Mouse (Mus musculus): ENCODE measurements around the gene Iqcg.

DNA sequence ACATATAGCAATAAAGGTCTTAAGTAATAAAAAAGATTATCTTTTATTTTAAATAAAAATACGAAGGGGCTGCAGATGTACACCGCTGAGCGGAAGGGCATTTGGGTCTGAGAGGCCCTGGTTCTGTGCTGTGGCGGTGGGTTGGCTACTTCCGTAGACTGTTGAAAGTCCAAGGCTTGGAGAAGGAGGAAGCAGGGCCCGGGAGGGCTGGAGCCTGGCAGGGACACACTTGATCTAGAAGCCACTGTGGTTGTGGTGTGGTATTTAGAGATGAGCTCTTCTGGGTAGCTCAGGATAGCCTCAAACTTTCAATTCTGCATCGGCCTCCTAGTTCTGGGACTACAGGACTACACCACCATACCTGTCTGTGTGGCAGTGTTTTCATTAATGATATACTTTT is 24.0 kb upstream of the Iqcg start:
- TF ChIP-seq CTCF (IDR thresholded peaks at IDR 0.05; ENCODE audit: extremely low read depth, insufficient read depth, low read length): no peak
- TF ChIP-seq POLR2A (IDR thresholded peaks at IDR 0.05; ENCODE audit: extremely low read depth, insufficient read depth, low read length): no peak

Data from cortical plate, adult 2 months (tissue).